Mouse (Mus musculus) cerebellum, adult 2 months (tissue): ENCODE data around the gene Lrrk1.

Experiments used
- CTCF ChIP-seq: fragments of 200-500 bp; IDR thresholded peaks from 2 replicates; pipeline ENCODE4 v1.5.1; 2011; ENCODE audit warnings: low read depth, mild to moderate bottlenecking, control low read depth, low read length, moderate library complexity, borderline replicate concordance; ENCODE audit not compliant: insufficient read depth
- POLR2A ChIP-seq: fragments of 200-500 bp; IDR thresholded peaks from 2 replicates; pipeline ENCODE4 v1.6.1; 2011; ENCODE audit warnings: low read length, control low read depth, borderline replicate concordance; ENCODE audit not compliant: insufficient read depth

GRCm38 (mm10) chr7:66222621-66223091, 165.5 kb downstream of the Lrrk1 start:
- TF ChIP-seq POLR2A (no peak), CTCF (no peak)
